Mouse (Mus musculus): Measurements from ENCODE around the gene Sorbs1. TPM values are rescaled to one million over a fixed set of nuclear protein-coding genes. Genes with fewer than 3 reads are reported as not detected.

Sorbs1 gene
- total and polyA plus RNA-seq, 2 experiments from 2014 or later, result 140 to 153 TPM

- no peak for DNase-seq (ENCODE audit: low spot score)
- peak overlapping the region; percentile 79 for H3K4me2 ChIP-seq (ENCODE audit: low read depth, low read length)
- WGBS, result 2% methylated on average over 34 of the region's 34 CpGs
- no peaks in the 10 kb centered on the region; the same call in 1 of the 2 replicates for H3K9me3 ChIP-seq (replicated peaks; ENCODE audit: control insufficient read depth, low read length)
- H3K27ac ChIP-seq (ENCODE audit: low read depth), result peak overlapping the region; percentile 93
- H3K4me3 ChIP-seq (ENCODE audit: low read depth, low read length), result peak overlapping the region; percentile 84
- peak overlapping the region; percentile 83 for H3K9ac ChIP-seq (replicated peaks; ENCODE audit: low read depth, low read length)
- peaks cover 19% of the 10 kb centered on the region for H3K4me1 ChIP-seq (ENCODE audit: control insufficient read depth, insufficient read depth)
- no peaks in the 10 kb centered on the region for H3K27me3 ChIP-seq (ENCODE audit: control insufficient read depth, insufficient read depth, low read length)
- H3K36me3 ChIP-seq (replicated peaks; ENCODE audit: control insufficient read depth, insufficient read depth, low read length), result peaks cover 4% of the 10 kb centered on the region; the same call in 1 of the 2 replicates
- TF ChIP-seq CTCF (IDR thresholded peaks at IDR 0.05; ENCODE audit: low read depth), result no peak
- TF ChIP-seq EP300 (IDR thresholded peaks at IDR 0.05; ENCODE audit: low read depth), result no peak
- ATAC-seq (ENCODE audit: insufficient read depth, low read depth), result peak; percentile 27; the same call in 1 of the 2 replicates
These were observed 818 bp downstream of the Sorbs1 start for GRCm38 (mm10) chr19:40512500-40513421.

- 10% methylated on average over 5 of the region's 5 CpGs for WGBS
These were observed 1.8 kb downstream of the Sorbs1 start for GRCm38 (mm10) chr19:40511679-40512309.

GRCm38 (mm10) chr19:40511100-40511439 is 2.5 kb downstream of the Sorbs1 start:
- H3K4me1 ChIP-seq (ENCODE audit: control insufficient read depth, insufficient read depth), result peaks cover 26% of the 10 kb centered on the region
- DNase-seq (ENCODE audit: low spot score), result no peak
- H3K27me3 ChIP-seq (ENCODE audit: control insufficient read depth, insufficient read depth, low read length), result no peaks in the 10 kb centered on the region
- H3K4me3 ChIP-seq (ENCODE audit: low read depth, low read length), result peak overlapping the region; percentile 84
- 61% methylated on average over 8 of the region's 8 CpGs for WGBS
- H3K36me3 ChIP-seq (replicated peaks; ENCODE audit: control insufficient read depth, insufficient read depth, low read length), result peaks cover 6% of the 10 kb centered on the region; the same call in 1 of the 2 replicates
- no peak for ATAC-seq (ENCODE audit: insufficient read depth, low read depth)
- H3K4me2 ChIP-seq (ENCODE audit: low read depth, low read length), result peak overlapping the region; percentile 79
- H3K9ac ChIP-seq (replicated peaks; ENCODE audit: low read depth, low read length), result peak overlapping the region; percentile 83; the same call in 1 of the 2 replicates
- TF ChIP-seq EP300 (IDR thresholded peaks at IDR 0.05; ENCODE audit: low read depth) (no peak), CTCF (IDR thresholded peaks at IDR 0.05; ENCODE audit: low read depth) (no peak)
- no peaks in the 10 kb centered on the region; the same call in 1 of the 2 replicates for H3K9me3 ChIP-seq (replicated peaks; ENCODE audit: control insufficient read depth, low read length)
- peak overlapping the region; percentile 93; the same call in 1 of the 2 replicates for H3K27ac ChIP-seq (ENCODE audit: low read depth)

More at GRCm38 (mm10) chr19:40511679-40512309, 1.8 kb downstream of the Sorbs1 start:
- ATAC-seq (ENCODE audit: insufficient read depth, low read depth) (peak; percentile 9; the same call in 1 of the 2 replicates), DNase-seq (ENCODE audit: low spot score) (peak; percentile 76)
- Histone ChIP-seq H3K27me3 (ENCODE audit: control insufficient read depth, insufficient read depth, low read length) (no peaks in the 10 kb centered on the region), H3K4me3 (ENCODE audit: low read depth, low read length) (peak overlapping the region; percentile 84), H3K4me2 (ENCODE audit: low read depth, low read length) (peak overlapping the region; percentile 79), H3K9me3 (replicated peaks; ENCODE audit: control insufficient read depth, low read length) (no peaks in the 10 kb centered on the region; the same call in 1 of the 2 replicates), H3K9ac (replicated peaks; ENCODE audit: low read depth, low read length) (peak overlapping the region; percentile 83), H3K36me3 (replicated peaks; ENCODE audit: control insufficient read depth, insufficient read depth, low read length) (peaks cover 6% of the 10 kb centered on the region; the same call in 1 of the 2 replicates), H3K27ac (ENCODE audit: low read depth) (peak overlapping the region; percentile 93), H3K4me1 (ENCODE audit: control insufficient read depth, insufficient read depth) (peaks cover 19% of the 10 kb centered on the region)
- no peak for TF ChIP-seq CTCF (IDR thresholded peaks at IDR 0.05; ENCODE audit: low read depth)
- no peak; the same call in 1 of the 2 replicates for TF ChIP-seq EP300 (IDR thresholded peaks at IDR 0.05; ENCODE audit: low read depth)

- no peak for ATAC-seq (ENCODE audit: insufficient read depth, low read depth)
- Histone ChIP-seq H3K27me3 (ENCODE audit: control insufficient read depth, insufficient read depth, low read length) (no peaks in the 10 kb centered on the region), H3K27ac (ENCODE audit: low read depth) (peak overlapping the region; percentile 93), H3K9me3 (replicated peaks; ENCODE audit: control insufficient read depth, low read length) (no peaks in the 10 kb centered on the region; the same call in 1 of the 2 replicates), H3K4me2 (ENCODE audit: low read depth, low read length) (peak overlapping the region; percentile 79), H3K9ac (replicated peaks; ENCODE audit: low read depth, low read length) (peak overlapping the region; percentile 83; the same call in 1 of the 2 replicates), H3K36me3 (replicated peaks; ENCODE audit: control insufficient read depth, insufficient read depth, low read length) (peaks cover 6% of the 10 kb centered on the region; the same call in 1 of the 2 replicates), H3K4me3 (ENCODE audit: low read depth, low read length) (peak overlapping the region; percentile 84), H3K4me1 (ENCODE audit: control insufficient read depth, insufficient read depth) (peaks cover 30% of the 10 kb centered on the region)
- WGBS, result 61% methylated on average over 13 of the region's 13 CpGs
- no peak for TF ChIP-seq CTCF (IDR thresholded peaks at IDR 0.05; ENCODE audit: low read depth)
- TF ChIP-seq EP300 (IDR thresholded peaks at IDR 0.05; ENCODE audit: low read depth), result no peak
- DNase-seq (ENCODE audit: low spot score), result no peak
These were observed 3.0 kb downstream of the Sorbs1 start for GRCm38 (mm10) chr19:40510387-40511099.

GRCm38 (mm10) chr19:40509274-40509673 is 4.3 kb downstream of the Sorbs1 start:
- no peaks in the 10 kb centered on the region; the same call in 1 of the 2 replicates for H3K9me3 ChIP-seq (replicated peaks; ENCODE audit: control insufficient read depth, low read length)
- no peak for TF ChIP-seq EP300 (IDR thresholded peaks at IDR 0.05; ENCODE audit: low read depth)
- peak; percentile 25 for TF ChIP-seq CTCF (IDR thresholded peaks at IDR 0.05; ENCODE audit: low read depth)
- DNase-seq (ENCODE audit: low spot score) (no peak), ATAC-seq (ENCODE audit: insufficient read depth, low read depth) (no peak)
- H3K27me3 ChIP-seq (ENCODE audit: control insufficient read depth, insufficient read depth, low read length), result no peaks in the 10 kb centered on the region
- 65% methylated on average over 2 of the region's 2 CpGs for WGBS
- H3K9ac ChIP-seq (replicated peaks; ENCODE audit: low read depth, low read length), result no peak overlapping the region
- no peak overlapping the region for H3K4me3 ChIP-seq (ENCODE audit: low read depth, low read length)
- no peak overlapping the region for H3K4me2 ChIP-seq (ENCODE audit: low read depth, low read length)
- H3K27ac ChIP-seq (ENCODE audit: low read depth), result peak overlapping the region; percentile 70
- peaks cover 42% of the 10 kb centered on the region for H3K4me1 ChIP-seq (ENCODE audit: control insufficient read depth, insufficient read depth)
- H3K36me3 ChIP-seq (replicated peaks; ENCODE audit: control insufficient read depth, insufficient read depth, low read length), result peaks cover 6% of the 10 kb centered on the region; the same call in 1 of the 2 replicates
